Mouse (Mus musculus) intestine, embryonic 16.5 days (tissue): Measurements from ENCODE around the gene Adssl1. TPM values are rescaled to one million over a fixed set of nuclear protein-coding genes. Genes with fewer than 3 reads are reported as not detected.

Experiments used
- ATAC-seq: fragments of 200-750 bp; cut with Nextera tagmentation; 2 replicates; pipeline ENCODE4 v1.8.0; 2017; ENCODE audit warnings: moderate TSS enrichment, moderate library complexity
- H3K27ac ChIP-seq: fragments of 300-500 bp; sonication (generic); 2 replicates; pipeline ENCODE4 v1.5.1; 2014; ENCODE audit warnings: mild to moderate bottlenecking, low read length
- H3K27me3 ChIP-seq: fragments of 300-500 bp; sonication (generic); replicated peaks from 2 replicates; pipeline ENCODE4 v1.6.1; 2014; ENCODE audit warnings: low read length, control low read depth, mixed read lengths; ENCODE audit not compliant: control insufficient read depth, insufficient read depth
- H3K36me3 ChIP-seq: fragments of 300-500 bp; sonication (generic); 2 replicates; pipeline ENCODE4 v1.6.1; 2014; ENCODE audit warnings: low read length, control low read depth; ENCODE audit not compliant: control insufficient read depth, insufficient read depth
- H3K4me1 ChIP-seq: fragments of 300-500 bp; sonication (generic); 2 replicates; pipeline ENCODE4 v1.6.1; 2014; ENCODE audit warnings: low read length, control low read depth, mixed read lengths; ENCODE audit not compliant: control insufficient read depth, insufficient read depth
- H3K4me2 ChIP-seq: fragments of 300-500 bp; sonication (generic); 2 replicates; pipeline ENCODE4 v1.6.1; 2014; ENCODE audit warnings: low read depth, low read length, control low read depth
- H3K4me3 ChIP-seq: fragments of 300-500 bp; sonication (generic); 2 replicates; pipeline ENCODE4 v1.5.1; 2014; ENCODE audit warnings: mild to moderate bottlenecking, low read length
- H3K9ac ChIP-seq: fragments of 300-500 bp; sonication (generic); 2 replicates; pipeline ENCODE4 v1.6.1; 2014; ENCODE audit warnings: low read depth, low read length
- H3K9me3 ChIP-seq: fragments of 300-500 bp; sonication (generic); 2 replicates; pipeline ENCODE4 v1.6.1; 2016; ENCODE audit warnings: low read length, control low read depth; ENCODE audit not compliant: control insufficient read depth
- WGBS: fragments of 180-500 bp; shearing (Covaris S2); extraction: QIAGEN DNeasy Blood & Tissue Kit; methylation state at CpG from one replicate; pipeline ENCODE4 v1.1.7; 2014; 5-methylcytosine and 5-hydroxymethylcytosine counted together
- polyA plus RNA-seq: library from polyadenylated mRNA; unstranded; fragments of >200 nt; fragmentation: Nextera tagmentation; extraction: Ambion mirVana; gene quantifications from 2 replicates; pipeline ENCODE4 v1.2.1, GENCODE M21; 2015

Adssl1 gene
- polyA plus RNA-seq, 1 experiment from 2014 or later = 2.7 TPM

DNA sequence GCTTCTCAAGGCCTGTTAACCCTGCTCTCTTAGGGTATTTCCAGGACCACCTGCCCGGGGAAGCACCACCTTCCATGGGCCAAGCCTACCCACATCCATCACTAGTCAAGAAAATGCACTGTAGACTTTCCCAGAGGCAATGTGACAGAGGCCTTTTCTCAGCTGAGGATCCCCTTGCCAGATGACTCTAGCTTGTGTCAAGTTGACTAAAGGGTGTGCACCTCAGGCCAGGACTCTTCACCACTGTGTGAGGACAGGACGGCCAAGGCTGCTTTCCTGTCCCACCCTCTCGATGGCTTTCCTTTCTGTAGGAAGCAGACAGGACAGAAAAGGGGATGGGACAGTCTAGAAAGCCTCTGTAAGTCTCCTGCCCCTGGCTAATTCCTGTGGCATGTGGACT, 28.1 kb upstream of the Adssl1 start:
- Histone ChIP-seq H3K4me1 (peaks cover 51% of the 10 kb centered on the region), H3K27me3 (no peaks in the 10 kb centered on the region), H3K4me3 (no peak overlapping the region), H3K9me3 (no peaks in the 10 kb centered on the region), H3K9ac (no peak overlapping the region), H3K36me3 (no peaks in the 10 kb centered on the region), H3K4me2 (no peak overlapping the region), H3K27ac (no peak overlapping the region)
- no peak for ATAC-seq
- 88% methylated on average over 3 of the region's 3 CpGs for WGBS

DNA sequence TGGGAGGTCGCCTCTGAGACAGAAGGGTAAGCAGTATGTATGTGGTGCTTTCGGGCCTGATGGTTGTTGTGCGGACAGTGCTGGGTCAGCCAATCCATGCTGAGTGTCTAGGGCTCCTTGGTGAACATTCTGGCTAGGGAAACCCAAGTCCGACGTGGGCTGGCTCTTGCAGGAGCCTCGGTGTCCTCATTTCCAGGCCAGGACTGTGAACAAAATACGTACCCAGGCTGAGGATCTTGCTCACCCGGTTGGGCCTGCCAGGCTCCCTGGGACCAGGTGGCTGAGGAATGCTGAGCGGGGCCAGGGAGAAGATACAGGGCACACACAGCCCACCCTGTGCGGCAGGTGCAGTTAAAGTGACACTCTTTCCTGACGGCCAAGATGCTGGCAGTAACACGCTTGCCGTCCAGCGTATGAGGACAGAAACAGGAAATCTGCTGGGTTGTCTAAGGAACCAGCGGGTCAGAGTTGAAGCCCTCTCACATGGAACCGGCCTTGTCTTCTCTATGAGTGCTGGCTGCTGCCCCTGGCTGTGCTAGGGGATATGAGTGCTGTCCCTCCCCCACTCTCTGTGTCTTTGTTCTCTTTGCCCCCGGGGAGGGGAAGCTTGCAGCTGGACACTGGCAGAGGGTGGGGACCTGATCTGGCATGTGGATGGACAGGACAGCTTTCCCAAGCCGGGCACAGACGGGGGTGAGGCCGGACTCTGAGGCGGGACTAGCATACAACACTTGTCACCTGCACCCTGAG, 26.7 kb upstream of the Adssl1 start:
- WGBS = 73% methylated on average over 21 of the region's 21 CpGs
- Histone ChIP-seq H3K4me2 (no peak overlapping the region), H3K9ac (0 out of 2 replicates have a peak overlapping the region, but pooled peaks have one; percentile 12), H3K36me3 (no peaks in the 10 kb centered on the region), H3K9me3 (no peaks in the 10 kb centered on the region), H3K27ac (no peak overlapping the region), H3K27me3 (no peaks in the 10 kb centered on the region), H3K4me1 (peaks cover 42% of the 10 kb centered on the region), H3K4me3 (no peak overlapping the region)
- no peak for ATAC-seq

DNA sequence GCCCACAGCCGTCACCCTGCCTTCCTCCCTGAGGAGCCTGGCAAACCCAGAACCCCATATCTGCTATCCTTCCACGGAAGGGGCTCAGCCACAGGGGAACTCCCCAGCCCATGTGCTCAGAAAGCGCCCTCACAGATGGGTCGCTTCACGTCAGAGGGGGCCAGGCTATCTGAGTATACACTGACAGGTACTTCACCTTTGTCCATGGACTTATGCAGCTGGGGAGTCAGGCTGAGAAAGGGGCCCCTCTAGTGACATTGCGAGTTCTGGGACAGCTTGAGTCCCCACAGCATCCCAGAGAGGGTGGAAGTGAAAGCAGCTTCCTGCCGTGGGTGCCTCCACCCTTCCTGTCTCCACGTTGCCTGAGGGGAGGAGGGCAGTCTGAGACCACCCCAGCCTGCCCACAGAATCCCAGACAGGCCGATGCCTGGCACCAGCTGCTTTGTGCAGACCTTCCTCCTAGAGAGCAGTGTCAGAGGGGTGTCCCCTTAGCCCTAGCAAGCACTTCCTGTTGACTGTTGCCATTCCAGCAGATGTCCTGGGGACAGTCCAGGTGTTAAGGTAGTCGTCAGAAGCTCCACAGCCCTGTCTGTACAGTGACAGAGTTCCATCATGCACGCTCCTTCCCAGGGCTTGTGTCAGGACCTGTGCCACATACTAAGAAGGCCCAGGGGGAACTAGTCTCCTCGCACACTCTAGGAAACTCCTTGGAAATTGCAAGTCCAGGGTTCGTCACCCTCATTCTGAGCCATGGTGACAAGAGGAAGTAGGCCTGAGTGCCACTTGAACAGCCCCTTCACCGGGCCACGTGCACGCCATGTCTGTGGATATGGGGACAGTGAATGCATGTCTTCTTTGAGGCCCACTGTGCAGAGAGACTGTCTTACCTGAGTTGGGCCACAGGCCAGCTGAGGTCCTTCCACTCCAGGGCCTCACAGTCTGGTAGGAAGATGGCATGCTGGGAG, 25.6 kb upstream of the Adssl1 start:
- H3K4me2 ChIP-seq = no peak overlapping the region
- ATAC-seq = peak; percentile 6; the same call in 1 of the 2 replicates
- 0 out of 2 replicates have a peak overlapping the region, but pooled peaks have one; percentile 19 for H3K9ac ChIP-seq
- H3K4me3 ChIP-seq = no peak overlapping the region
- H3K4me1 ChIP-seq = peaks cover 33% of the 10 kb centered on the region
- no peaks in the 10 kb centered on the region for H3K9me3 ChIP-seq
- H3K27ac ChIP-seq = peak overlapping the region; percentile 43
- WGBS = 66% methylated on average over 16 of the region's 16 CpGs
- H3K27me3 ChIP-seq = no peaks in the 10 kb centered on the region
- H3K36me3 ChIP-seq = no peaks in the 10 kb centered on the region

DNA sequence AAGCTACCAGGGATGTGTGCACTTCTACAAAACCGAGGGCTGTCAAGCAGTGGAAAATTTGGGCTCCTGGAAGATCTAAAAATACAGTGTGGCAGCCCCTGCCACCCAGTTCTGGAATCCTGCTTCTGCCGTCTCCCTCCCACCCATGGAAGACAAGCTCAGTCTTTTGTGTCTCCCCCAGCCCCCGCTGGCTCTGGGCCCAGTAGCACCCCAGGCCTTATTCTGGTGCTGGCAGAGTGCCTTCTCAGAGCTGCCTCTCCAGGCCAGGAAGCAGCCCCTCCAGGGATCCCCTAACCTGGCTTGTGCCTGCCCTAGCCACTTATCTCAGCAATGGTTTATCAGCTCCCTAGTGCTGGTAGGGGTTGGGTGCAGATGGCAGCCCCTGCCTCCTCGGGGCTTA, 24.9 kb upstream of the Adssl1 start:
- no peaks in the 10 kb centered on the region for H3K27me3 ChIP-seq
- WGBS = 51% methylated on average over 4 of the region's 4 CpGs
- H3K9ac ChIP-seq = no peak overlapping the region
- no peak for ATAC-seq
- no peak overlapping the region for H3K4me3 ChIP-seq
- H3K36me3 ChIP-seq = no peaks in the 10 kb centered on the region
- H3K27ac ChIP-seq = peak overlapping the region; percentile 43
- H3K4me2 ChIP-seq = no peak overlapping the region
- peaks cover 31% of the 10 kb centered on the region for H3K4me1 ChIP-seq
- H3K9me3 ChIP-seq = no peaks in the 10 kb centered on the region

- Histone ChIP-seq H3K36me3 (no peaks in the 10 kb centered on the region), H3K4me3 (no peak overlapping the region), H3K27me3 (no peaks in the 10 kb centered on the region), H3K4me1 (peaks cover 30% of the 10 kb centered on the region), H3K9me3 (no peaks in the 10 kb centered on the region), H3K9ac (no peak overlapping the region), H3K27ac (no peak overlapping the region), H3K4me2 (no peak overlapping the region)
- no peak for ATAC-seq
- 75% methylated on average over 4 of the region's 4 CpGs for WGBS
Measured at GRCm38 (mm10) chr12:112595626-112596025, 24.2 kb upstream of the Adssl1 start.

DNA sequence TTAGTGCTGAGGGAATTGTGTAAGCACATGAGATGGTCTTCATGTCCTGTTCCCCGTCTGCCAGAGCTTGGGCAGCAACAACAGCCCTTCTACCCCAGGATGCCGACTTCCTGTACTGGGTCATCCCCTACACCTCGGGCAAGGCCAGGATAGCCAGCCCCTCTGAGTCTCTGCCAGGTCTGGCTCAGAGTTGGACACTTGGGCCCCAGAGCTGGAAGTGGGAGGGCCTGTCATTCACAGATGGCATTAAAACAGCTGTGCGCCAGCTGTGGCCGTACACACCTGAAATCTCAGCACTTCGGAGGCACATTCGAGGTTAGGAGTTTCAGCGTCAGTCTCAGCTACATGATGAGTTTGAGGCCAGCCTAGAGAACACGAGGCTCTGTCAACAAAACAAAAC, 23.4 kb upstream of the Adssl1 start:
- 68% methylated on average over 9 of the region's 9 CpGs for WGBS
- no peak for ATAC-seq
- Histone ChIP-seq H3K9ac (no peak overlapping the region), H3K27me3 (no peaks in the 10 kb centered on the region), H3K27ac (no peak overlapping the region), H3K36me3 (no peaks in the 10 kb centered on the region), H3K4me3 (no peak overlapping the region), H3K9me3 (no peaks in the 10 kb centered on the region), H3K4me2 (no peak overlapping the region), H3K4me1 (peaks cover 27% of the 10 kb centered on the region)

GRCm38 (mm10) chr12:112596891-112597500, 22.8 kb upstream of the Adssl1 start:
- 66% methylated on average over 14 of the region's 14 CpGs for WGBS
- Histone ChIP-seq H3K36me3 (no peaks in the 10 kb centered on the region), H3K4me3 (no peak overlapping the region), H3K4me2 (no peak overlapping the region), H3K9me3 (no peaks in the 10 kb centered on the region), H3K27me3 (no peaks in the 10 kb centered on the region), H3K9ac (no peak overlapping the region), H3K4me1 (peaks cover 27% of the 10 kb centered on the region), H3K27ac (no peak overlapping the region)
- ATAC-seq = no peak

DNA sequence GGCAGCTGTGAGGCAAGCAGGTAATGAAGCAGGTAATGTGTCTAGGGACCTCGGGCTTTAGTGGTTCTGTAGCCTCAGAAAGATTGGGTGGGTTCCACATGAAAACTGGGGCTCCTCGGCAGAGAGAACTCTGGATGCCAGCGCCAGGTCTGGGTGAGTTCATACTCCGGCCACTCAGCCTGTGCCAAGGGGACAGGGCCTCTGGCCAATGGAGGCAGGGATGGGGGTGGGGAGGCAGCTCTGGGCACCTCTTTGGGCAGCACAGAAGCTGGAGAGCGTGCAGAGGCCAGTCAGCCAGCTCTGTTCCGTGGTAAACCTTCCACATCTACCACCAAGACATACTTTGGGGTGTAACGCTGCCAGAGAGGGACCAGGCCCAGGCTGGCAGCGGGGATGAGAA, 22.2 kb upstream of the Adssl1 start:
- H3K9me3 ChIP-seq = no peaks in the 10 kb centered on the region
- no peak overlapping the region for H3K4me3 ChIP-seq
- peaks cover 27% of the 10 kb centered on the region for H3K4me1 ChIP-seq
- H3K9ac ChIP-seq = no peak overlapping the region
- H3K27ac ChIP-seq = no peak overlapping the region
- H3K4me2 ChIP-seq = no peak overlapping the region
- ATAC-seq = no peak
- H3K27me3 ChIP-seq = no peaks in the 10 kb centered on the region
- 89% methylated on average over 8 of the region's 8 CpGs for WGBS
- no peaks in the 10 kb centered on the region for H3K36me3 ChIP-seq

GRCm38 (mm10) chr12:112599198-112599597, 20.6 kb upstream of the Adssl1 start:
- no peak overlapping the region for H3K4me2 ChIP-seq
- peaks cover 19% of the 10 kb centered on the region for H3K4me1 ChIP-seq
- WGBS = 35% methylated on average over 4 of the region's 4 CpGs
- no peak overlapping the region for H3K9ac ChIP-seq
- H3K9me3 ChIP-seq = no peaks in the 10 kb centered on the region
- H3K36me3 ChIP-seq = no peaks in the 10 kb centered on the region
- ATAC-seq = no peak
- no peak overlapping the region for H3K27ac ChIP-seq
- H3K27me3 ChIP-seq = no peaks in the 10 kb centered on the region
- no peak overlapping the region for H3K4me3 ChIP-seq
